Mouse (Mus musculus) MEL (cell line): ENCODE data around the gene Tmem41a.

Experiments used
- CHD1 ChIP-seq: IDR thresholded peaks from 2 replicates; pipeline ENCODE4 v1.6.1; 2012; ENCODE audit warnings: low read depth, mild to moderate bottlenecking, inconsistent platforms, low read length, improper control_type of control experiment
- CTCF ChIP-seq, 3 experiments: IDR thresholded peaks in 2 of 3; conservative IDR thresholded peaks in 1 of 3; 2 replicates each; pipeline ENCODE4 v1.5.1; 2011 to 2012; ENCODE audit warnings: low read length in 3 of 3, low read depth in 2 of 3, mild to moderate bottlenecking in 2 of 3, improper control_type of control experiment in 1 of 3, inconsistent platforms in 1 of 3, mixed read lengths in 1 of 3, moderate library complexity in 1 of 3; ENCODE audit not compliant: control insufficient read depth in 1 of 3, insufficient read depth in 1 of 3, poor library complexity in 1 of 3, severe bottlenecking in 1 of 3
- ELF1 ChIP-seq: IDR thresholded peaks from 2 replicates; pipeline ENCODE4 v1.6.1; 2014; ENCODE audit warnings: low read depth, mild to moderate bottlenecking, inconsistent platforms, low read length, improper control_type of control experiment, moderate library complexity
- EP300 ChIP-seq, 2 experiments: IDR thresholded peaks; 2 replicates each; pipeline ENCODE4 v1.6.1; 2011; ENCODE audit warnings: improper control_type of control experiment in 2 of 2, low read length in 2 of 2, low read depth in 1 of 2, mild to moderate bottlenecking in 1 of 2
- GATA1 ChIP-seq: IDR thresholded peaks from 2 replicates; pipeline ENCODE4 v1.6.1; 2011; ENCODE audit warnings: low read depth, low read length, improper control_type of control experiment
- MAX ChIP-seq: IDR thresholded peaks from 2 replicates; pipeline ENCODE4 v1.6.1; 2011; ENCODE audit warnings: low read length, improper control_type of control experiment
- POLR2A ChIP-seq, 2 experiments: IDR thresholded peaks; 2 replicates each; pipeline ENCODE4 v1.6.1; 2011 to 2012; ENCODE audit warnings: low read length in 2 of 2, mild to moderate bottlenecking in 2 of 2, control low read depth in 1 of 2, improper control_type of control experiment in 1 of 2, low read depth in 1 of 2, moderate library complexity in 1 of 2; ENCODE audit not compliant: control insufficient read depth in 1 of 2, insufficient read depth in 1 of 2, poor library complexity in 1 of 2
- POLR2AphosphoS2 ChIP-seq: IDR thresholded peaks from 2 replicates; pipeline ENCODE4 v1.6.1; 2011; ENCODE audit warnings: low read length, improper control_type of control experiment
- TBP ChIP-seq: IDR thresholded peaks from 2 replicates; pipeline ENCODE4 v1.8.0; 2011; ENCODE audit warnings: low read depth, low read length, improper control_type of control experiment
- ZC3H11A ChIP-seq: IDR thresholded peaks from 2 replicates; pipeline ENCODE4 v1.6.1; 2012; ENCODE audit warnings: low read depth, mild to moderate bottlenecking, inconsistent platforms, low read length, improper control_type of control experiment
- ZNF384 ChIP-seq: IDR thresholded peaks from 2 replicates; pipeline ENCODE4 v1.6.1; 2012; ENCODE audit warnings: low read depth, mild to moderate bottlenecking, inconsistent platforms, low read length, improper control_type of control experiment

GRCm38 (mm10) chr16:21971446-21971845 is 24.1 kb upstream of the Tmem41a start:
- no peak for TF ChIP-seq EP300 (IDR thresholded peaks at IDR 0.05; ENCODE audit: low read depth in 1 of 2, low read length in 2 of 2)
- TF ChIP-seq CTCF (IDR thresholded peaks at IDR 0.05 in 2 of 3, conservative IDR thresholded peaks at IDR 0.05 in 1 of 3; ENCODE audit: control insufficient read depth in 1 of 3, insufficient read depth in 1 of 3, low read depth in 2 of 3, low read length in 3 of 3, poor library complexity in 1 of 3, severe bottlenecking in 1 of 3): no peak
- no peak for TF ChIP-seq POLR2A (IDR thresholded peaks at IDR 0.05; ENCODE audit: control insufficient read depth in 1 of 2, insufficient read depth in 1 of 2, low read depth in 1 of 2, low read length in 2 of 2, poor library complexity in 1 of 2)
- TF ChIP-seq ZC3H11A: no peak
- no peak for TF ChIP-seq MAX
- TF ChIP-seq TBP: no peak
- no peak for TF ChIP-seq POLR2AphosphoS2
- TF ChIP-seq ZNF384: no peak
- no peak for TF ChIP-seq CHD1
- no peak for TF ChIP-seq ELF1
- TF ChIP-seq GATA1: no peak
